Mouse (Mus musculus): Measurements from ENCODE around the gene Pard3b. TPM values are rescaled to one million over a fixed set of nuclear protein-coding genes. Genes with fewer than 3 reads are reported as not detected.

Gene Pard3b
- polyA plus RNA-seq, 1 experiment from 2014 or later, result 6.8 TPM

GRCm38 (mm10) chr1:62622447-62622846, 983.8 kb downstream of the Pard3b start:
- H3K4me1 ChIP-seq (replicated peaks; ENCODE audit: control insufficient read depth, insufficient read depth, low read length), result no peaks in the 10 kb centered on the region
- no peak overlapping the region for H3K27ac ChIP-seq (ENCODE audit: low read depth, low read length)
- no peak for ATAC-seq (replicated peaks; ENCODE audit: low FRiP score)
- H3K4me2 ChIP-seq, result no peak overlapping the region
- no peak overlapping the region for H3K4me3 ChIP-seq (ENCODE audit: low read depth, low read length)
- 74% methylated on average over 1 of the region's 1 CpGs for WGBS
- no peaks in the 10 kb centered on the region for H3K27me3 ChIP-seq (replicated peaks; ENCODE audit: control insufficient read depth, insufficient read depth, low read length)
- no peaks in the 10 kb centered on the region for H3K9me3 ChIP-seq (ENCODE audit: control insufficient read depth, low read length)
- H3K9ac ChIP-seq (ENCODE audit: low read depth, low read length), result no peak overlapping the region
- no peak for DNase-seq (ENCODE audit: low spot score)
- no peaks in the 10 kb centered on the region for H3K36me3 ChIP-seq (ENCODE audit: control insufficient read depth, insufficient read depth, low read length)

DNA sequence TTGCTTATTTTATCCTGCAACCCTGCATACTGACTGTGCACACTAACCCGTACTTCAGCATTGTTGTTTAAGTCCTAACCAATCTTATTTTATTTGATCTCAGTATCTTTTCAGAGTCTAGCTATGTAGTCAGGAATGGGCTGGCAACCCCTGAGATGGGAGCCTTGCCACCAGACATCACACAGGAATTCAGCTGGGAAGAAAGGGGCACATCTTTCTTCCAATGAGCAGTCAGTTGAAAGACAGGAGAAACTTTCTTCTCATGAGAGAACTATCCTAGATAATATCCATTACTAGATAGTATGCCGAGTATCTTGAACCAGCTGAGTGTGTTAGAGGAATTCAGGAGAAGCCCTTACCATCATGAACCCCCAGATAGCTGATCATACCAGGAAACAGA, 985.5 kb downstream of the Pard3b start:
- DNase-seq (ENCODE audit: low spot score), result no peak
- WGBS, result 81% methylated on average over 2 of the region's 2 CpGs
- no peak overlapping the region for H3K4me3 ChIP-seq (ENCODE audit: low read depth, low read length)
- H3K4me2 ChIP-seq, result no peak overlapping the region
- H3K4me1 ChIP-seq (replicated peaks; ENCODE audit: control insufficient read depth, insufficient read depth, low read length), result no peaks in the 10 kb centered on the region
- no peaks in the 10 kb centered on the region for H3K9me3 ChIP-seq (ENCODE audit: control insufficient read depth, low read length)
- no peaks in the 10 kb centered on the region for H3K36me3 ChIP-seq (ENCODE audit: control insufficient read depth, insufficient read depth, low read length)
- H3K27ac ChIP-seq (ENCODE audit: low read depth, low read length), result no peak overlapping the region
- H3K27me3 ChIP-seq (replicated peaks; ENCODE audit: control insufficient read depth, insufficient read depth, low read length), result no peaks in the 10 kb centered on the region
- H3K9ac ChIP-seq (ENCODE audit: low read depth, low read length), result no peak overlapping the region
- ATAC-seq (replicated peaks; ENCODE audit: low FRiP score), result no peak

GRCm38 (mm10) chr1:62624836-62625235, 986.2 kb downstream of the Pard3b start:
- Histone ChIP-seq H3K27ac (ENCODE audit: low read depth, low read length) (no peak overlapping the region), H3K4me2 (no peak overlapping the region), H3K27me3 (replicated peaks; ENCODE audit: control insufficient read depth, insufficient read depth, low read length) (no peaks in the 10 kb centered on the region), H3K36me3 (ENCODE audit: control insufficient read depth, insufficient read depth, low read length) (no peaks in the 10 kb centered on the region), H3K9ac (ENCODE audit: low read depth, low read length) (no peak overlapping the region), H3K4me3 (ENCODE audit: low read depth, low read length) (no peak overlapping the region), H3K9me3 (ENCODE audit: control insufficient read depth, low read length) (no peaks in the 10 kb centered on the region), H3K4me1 (replicated peaks; ENCODE audit: control insufficient read depth, insufficient read depth, low read length) (no peaks in the 10 kb centered on the region)
- WGBS, result 84% methylated on average over 6 of the region's 6 CpGs
- no peak for ATAC-seq (replicated peaks; ENCODE audit: low FRiP score)
- no peak for DNase-seq (ENCODE audit: low spot score)

DNA sequence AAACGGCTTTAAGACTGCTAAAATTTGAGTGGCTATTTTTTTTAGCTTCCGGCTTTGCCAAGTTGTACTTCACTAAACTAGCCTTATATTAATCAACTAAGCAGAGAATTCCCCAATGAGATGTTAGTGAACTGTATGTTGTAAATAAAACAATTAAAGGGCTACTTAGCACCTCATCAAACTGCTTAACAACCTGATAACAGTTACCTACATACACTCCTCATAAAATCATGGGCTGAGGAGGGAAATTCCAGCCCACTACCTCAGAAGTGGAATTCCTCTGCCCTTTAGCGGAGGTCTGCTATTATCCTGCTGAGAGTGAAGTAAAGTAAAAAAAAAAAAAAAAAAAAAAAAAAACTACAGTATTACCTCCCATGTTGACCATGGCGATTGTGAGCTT, 986.7 kb downstream of the Pard3b start:
- H3K27me3 ChIP-seq (replicated peaks; ENCODE audit: control insufficient read depth, insufficient read depth, low read length), result no peaks in the 10 kb centered on the region
- ATAC-seq (replicated peaks; ENCODE audit: low FRiP score) (no peak), DNase-seq (ENCODE audit: low spot score) (no peak)
- H3K9me3 ChIP-seq (ENCODE audit: control insufficient read depth, low read length), result no peaks in the 10 kb centered on the region
- no peaks in the 10 kb centered on the region for H3K4me1 ChIP-seq (replicated peaks; ENCODE audit: control insufficient read depth, insufficient read depth, low read length)
- no peak overlapping the region for H3K9ac ChIP-seq (ENCODE audit: low read depth, low read length)
- 76% methylated on average over 4 of the region's 4 CpGs for WGBS
- H3K36me3 ChIP-seq (ENCODE audit: control insufficient read depth, insufficient read depth, low read length), result no peaks in the 10 kb centered on the region
- H3K4me2 ChIP-seq, result no peak overlapping the region
- no peak overlapping the region for H3K27ac ChIP-seq (ENCODE audit: low read depth, low read length)
- H3K4me3 ChIP-seq (ENCODE audit: low read depth, low read length), result no peak overlapping the region

- Histone ChIP-seq H3K27ac (ENCODE audit: low read depth, low read length) (no peak overlapping the region), H3K27me3 (replicated peaks; ENCODE audit: control insufficient read depth, insufficient read depth, low read length) (no peaks in the 10 kb centered on the region), H3K4me2 (no peak overlapping the region), H3K9me3 (ENCODE audit: control insufficient read depth, low read length) (no peaks in the 10 kb centered on the region), H3K9ac (ENCODE audit: low read depth, low read length) (no peak overlapping the region), H3K36me3 (ENCODE audit: control insufficient read depth, insufficient read depth, low read length) (no peaks in the 10 kb centered on the region), H3K4me1 (replicated peaks; ENCODE audit: control insufficient read depth, insufficient read depth, low read length) (no peaks in the 10 kb centered on the region), H3K4me3 (ENCODE audit: low read depth, low read length) (no peak overlapping the region)
- DNase-seq (ENCODE audit: low spot score) (no peak), ATAC-seq (replicated peaks; ENCODE audit: low FRiP score) (no peak)
- 79% methylated on average over 10 of the region's 10 CpGs for WGBS
These were observed 987.3 kb downstream of the Pard3b start for GRCm38 (mm10) chr1:62625819-62626505.

DNA sequence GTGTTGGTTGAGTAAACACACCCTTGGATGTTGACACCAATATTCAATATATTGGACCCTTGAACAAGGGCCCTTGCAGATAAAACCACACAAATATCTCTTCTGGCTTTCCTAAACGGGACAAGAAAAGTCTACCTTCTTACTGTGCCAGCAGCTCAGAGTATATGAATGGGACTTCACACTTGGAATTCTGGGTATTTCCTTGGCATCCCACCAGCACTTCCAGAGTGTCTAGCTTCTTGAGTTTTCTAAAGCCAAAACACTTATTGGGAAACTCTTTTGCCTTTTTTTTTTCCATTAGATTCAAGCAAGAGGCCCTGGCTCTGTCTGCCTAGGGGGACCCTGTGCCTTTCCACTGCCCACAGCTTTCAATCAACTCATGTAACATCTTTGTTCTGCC, 991.3 kb downstream of the Pard3b start:
- Histone ChIP-seq H3K4me2 (no peak overlapping the region), H3K4me1 (replicated peaks; ENCODE audit: control insufficient read depth, insufficient read depth, low read length) (no peaks in the 10 kb centered on the region), H3K27me3 (replicated peaks; ENCODE audit: control insufficient read depth, insufficient read depth, low read length) (no peaks in the 10 kb centered on the region), H3K27ac (ENCODE audit: low read depth, low read length) (no peak overlapping the region), H3K9me3 (ENCODE audit: control insufficient read depth, low read length) (no peaks in the 10 kb centered on the region), H3K4me3 (ENCODE audit: low read depth, low read length) (no peak overlapping the region), H3K36me3 (ENCODE audit: control insufficient read depth, insufficient read depth, low read length) (no peaks in the 10 kb centered on the region), H3K9ac (ENCODE audit: low read depth, low read length) (no peak overlapping the region)
- 81% methylated on average over 1 of the region's 1 CpGs for WGBS
- DNase-seq (ENCODE audit: low spot score) (no peak), ATAC-seq (replicated peaks; ENCODE audit: low FRiP score) (no peak)

DNA sequence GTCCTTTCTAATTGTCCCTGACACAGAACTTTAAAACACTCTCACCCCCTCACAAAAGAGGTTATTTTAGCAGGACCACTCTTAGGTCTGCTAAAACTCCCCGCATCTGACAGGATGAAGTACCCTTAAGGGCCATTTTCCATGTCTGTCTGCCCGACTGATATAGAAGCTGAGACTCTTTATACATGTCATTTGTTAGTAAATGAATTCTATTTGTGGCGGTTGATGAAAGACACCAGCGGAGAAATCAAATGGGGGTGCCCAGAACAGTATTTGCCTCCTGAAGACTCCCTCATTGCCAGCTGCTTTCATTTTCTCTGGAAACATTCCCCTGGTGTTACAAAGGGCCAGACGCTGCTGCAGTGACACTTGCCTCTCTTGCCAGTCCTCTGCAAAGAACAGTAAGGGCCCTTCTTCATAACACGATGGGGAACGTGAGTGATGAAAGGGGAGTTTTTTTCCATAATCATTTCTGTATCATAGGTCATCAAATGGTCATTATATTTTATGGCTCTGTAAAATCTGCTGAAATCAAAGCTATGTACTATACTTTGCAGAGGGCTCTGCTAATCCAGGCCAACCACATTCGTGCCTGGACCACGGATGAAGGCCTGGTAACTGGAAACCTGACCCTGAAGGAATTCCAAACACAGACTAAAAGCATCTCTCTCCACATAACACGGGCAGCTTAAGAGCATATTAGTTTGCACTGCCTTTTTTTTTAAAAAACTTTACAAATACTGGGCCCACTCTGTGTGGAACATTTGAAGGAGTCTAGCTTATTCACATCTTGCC, 993.1 kb downstream of the Pard3b start:
- Histone ChIP-seq H3K4me1 (replicated peaks; ENCODE audit: control insufficient read depth, insufficient read depth, low read length) (no peaks in the 10 kb centered on the region), H3K4me2 (no peak overlapping the region), H3K27me3 (replicated peaks; ENCODE audit: control insufficient read depth, insufficient read depth, low read length) (no peaks in the 10 kb centered on the region), H3K9me3 (ENCODE audit: control insufficient read depth, low read length) (no peaks in the 10 kb centered on the region), H3K9ac (ENCODE audit: low read depth, low read length) (no peak overlapping the region), H3K27ac (ENCODE audit: low read depth, low read length) (no peak overlapping the region), H3K36me3 (ENCODE audit: control insufficient read depth, insufficient read depth, low read length) (no peaks in the 10 kb centered on the region), H3K4me3 (ENCODE audit: low read depth, low read length) (no peak overlapping the region)
- ATAC-seq (replicated peaks; ENCODE audit: low FRiP score), result no peak
- 70% methylated on average over 10 of the region's 10 CpGs for whole genome bisulfite sequencing
- no peak for DNase-seq (ENCODE audit: low spot score)

DNA sequence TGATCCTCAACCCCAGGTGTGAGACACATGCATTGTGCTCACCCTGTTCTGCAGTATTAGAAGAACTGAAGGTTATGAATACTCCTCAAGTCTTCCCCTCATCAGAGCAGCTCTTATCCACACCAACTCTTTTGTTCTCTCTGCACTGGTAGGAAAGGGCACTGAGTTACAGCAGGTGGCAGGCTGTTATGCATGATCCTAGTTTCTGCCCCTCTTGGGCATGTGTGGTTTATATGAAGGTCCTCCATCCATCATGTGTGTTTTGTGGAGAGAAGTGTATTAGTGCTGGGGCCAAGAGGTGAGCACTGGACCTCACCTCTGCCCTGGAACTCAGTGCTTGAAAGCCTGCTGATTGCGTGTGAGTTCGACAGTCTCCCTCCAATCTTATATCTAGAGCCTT, 994.3 kb downstream of the Pard3b start:
- Histone ChIP-seq H3K9ac (ENCODE audit: low read depth, low read length) (no peak overlapping the region), H3K27me3 (replicated peaks; ENCODE audit: control insufficient read depth, insufficient read depth, low read length) (no peaks in the 10 kb centered on the region), H3K4me1 (replicated peaks; ENCODE audit: control insufficient read depth, insufficient read depth, low read length) (no peaks in the 10 kb centered on the region), H3K4me3 (ENCODE audit: low read depth, low read length) (no peak overlapping the region), H3K27ac (ENCODE audit: low read depth, low read length) (no peak overlapping the region), H3K9me3 (ENCODE audit: control insufficient read depth, low read length) (no peaks in the 10 kb centered on the region), H3K36me3 (ENCODE audit: control insufficient read depth, insufficient read depth, low read length) (no peaks in the 10 kb centered on the region), H3K4me2 (no peak overlapping the region)
- ATAC-seq (replicated peaks; ENCODE audit: low FRiP score), result no peak
- DNase-seq (ENCODE audit: low spot score), result no peak
- WGBS, result 83% methylated on average over 2 of the region's 2 CpGs

DNA sequence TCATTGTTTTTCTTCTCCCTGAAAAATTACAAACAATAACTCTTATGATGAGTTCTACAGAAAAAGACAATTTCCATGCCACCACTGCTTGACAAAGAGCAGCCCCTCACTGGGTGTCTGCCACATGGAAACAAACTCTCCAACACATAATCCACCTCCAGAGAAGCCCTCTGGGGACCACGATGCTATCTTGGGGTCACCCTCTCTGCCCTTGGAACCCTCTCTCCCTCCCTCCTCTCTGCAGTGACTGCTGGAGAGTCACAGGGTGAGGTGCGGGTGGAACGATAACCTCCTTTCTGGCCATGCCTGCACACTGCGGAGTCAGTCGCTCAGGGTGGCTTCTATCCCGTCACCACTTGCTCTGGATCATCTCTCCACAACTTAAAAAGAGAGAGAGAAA, 996.6 kb downstream of the Pard3b start:
- Histone ChIP-seq H3K9me3 (ENCODE audit: control insufficient read depth, low read length) (no peaks in the 10 kb centered on the region), H3K4me1 (replicated peaks; ENCODE audit: control insufficient read depth, insufficient read depth, low read length) (no peaks in the 10 kb centered on the region), H3K27me3 (replicated peaks; ENCODE audit: control insufficient read depth, insufficient read depth, low read length) (no peaks in the 10 kb centered on the region), H3K9ac (ENCODE audit: low read depth, low read length) (no peak overlapping the region), H3K36me3 (ENCODE audit: control insufficient read depth, insufficient read depth, low read length) (no peaks in the 10 kb centered on the region), H3K27ac (ENCODE audit: low read depth, low read length) (no peak overlapping the region), H3K4me2 (no peak overlapping the region), H3K4me3 (ENCODE audit: low read depth, low read length) (no peak overlapping the region)
- ATAC-seq (replicated peaks; ENCODE audit: low FRiP score) (no peak), DNase-seq (ENCODE audit: low spot score) (no peak)
- WGBS, result 59% methylated on average over 6 of the region's 6 CpGs
